Mouse (Mus musculus) adrenal gland, postnatal 4 days (tissue): Measurements from ENCODE around the gene Olfr457. TPM values are rescaled to one million over a fixed set of nuclear protein-coding genes. Genes with fewer than 3 reads are reported as not detected.
"Not testable (repeated sequence)": the region's sequence is repeated elsewhere in the genome, so short reads cannot be mapped to it uniquely, and the experiment has no call there.

Source experiments
- DNase-seq, 2 experiments: peaks; one replicate each; pipeline ENCODE4 v3.0.0; 2021 to 2022; ENCODE audit warnings: low spot score in 2 of 2, mixed read lengths in 2 of 2
- long read RNA-seq, 2 experiments: library from polyadenylated mRNA; stranded (forward); transcript quantifications; one replicate each; pipeline ENCODE4 v2.0.0; 2021
- total RNA-seq, 2 experiments: library from RNA; stranded (reverse); gene quantifications; 2 replicates each; pipeline ENCODE4 v1.2.3; 2021

The Olfr457 gene
- not detected for total RNA-seq
- long read RNA-seq, experiment 1 = 0 reads
- long read RNA-seq, experiment 2 = 0 reads

DNA sequence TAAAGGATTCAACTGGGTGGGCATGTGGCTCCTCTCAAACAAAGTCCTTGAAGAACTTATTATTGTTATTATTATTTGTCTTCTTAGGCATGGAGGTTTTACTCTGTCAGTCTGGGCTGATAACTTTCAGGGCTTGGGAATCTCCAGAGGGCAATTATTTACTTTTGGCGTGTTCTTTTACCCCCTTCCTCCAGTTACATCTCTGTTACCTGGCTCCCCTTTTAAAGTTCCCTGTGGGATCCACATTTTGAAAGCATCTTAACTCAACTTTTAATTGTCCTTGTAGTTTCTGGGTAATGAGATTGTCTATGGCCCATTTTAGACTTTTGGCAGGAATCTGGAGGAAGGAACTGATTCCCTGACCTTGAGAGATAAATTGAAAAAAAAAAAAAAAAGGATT lies at the start of gene Olfr457:
Olfr457 (minus strand) TSS at position 101 of the 400 bp plus-strand sequence.
- DNase-seq = no peak

DNA sequence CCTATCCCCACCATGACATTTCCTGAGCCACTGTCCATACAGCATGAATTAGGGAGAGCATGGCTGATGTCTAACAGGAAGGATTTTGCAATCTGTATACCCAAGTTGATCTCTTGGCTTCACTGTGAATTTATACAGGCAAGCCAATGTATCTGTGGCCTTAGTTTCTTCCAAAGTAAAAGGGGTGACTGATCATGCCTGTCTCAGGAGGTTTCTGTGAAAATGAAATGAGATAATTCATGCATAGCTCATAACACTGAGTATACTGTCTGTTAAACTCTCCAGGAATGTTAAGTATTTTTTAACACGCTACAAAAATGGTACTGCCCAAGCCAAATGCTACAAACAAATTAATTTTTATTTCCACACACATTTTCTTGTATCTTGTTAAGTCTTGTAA lies 37.3 kb upstream of the Olfr457 start:
- DNase-seq = no peak

DNA sequence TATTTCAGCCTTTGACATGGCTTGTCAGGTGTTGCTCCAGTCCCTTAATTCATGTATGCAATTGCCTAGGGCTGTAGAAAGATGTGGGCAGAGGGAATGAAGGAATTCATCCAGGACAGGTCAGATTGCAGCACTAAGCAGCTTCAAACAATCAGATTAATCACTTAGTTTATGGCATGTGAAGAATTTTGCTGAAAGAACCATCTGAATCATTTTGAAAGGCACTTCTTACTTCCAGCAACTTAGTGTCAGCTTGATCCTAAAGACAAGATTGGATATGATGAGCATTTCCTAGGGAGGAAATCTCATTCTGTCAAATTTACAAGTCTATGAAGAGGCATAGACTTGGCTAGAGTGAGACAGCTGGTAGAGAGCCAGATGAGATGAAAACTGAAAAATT lies 33.2 kb upstream of the Olfr457 start:
- DNase-seq = no peak

DNA sequence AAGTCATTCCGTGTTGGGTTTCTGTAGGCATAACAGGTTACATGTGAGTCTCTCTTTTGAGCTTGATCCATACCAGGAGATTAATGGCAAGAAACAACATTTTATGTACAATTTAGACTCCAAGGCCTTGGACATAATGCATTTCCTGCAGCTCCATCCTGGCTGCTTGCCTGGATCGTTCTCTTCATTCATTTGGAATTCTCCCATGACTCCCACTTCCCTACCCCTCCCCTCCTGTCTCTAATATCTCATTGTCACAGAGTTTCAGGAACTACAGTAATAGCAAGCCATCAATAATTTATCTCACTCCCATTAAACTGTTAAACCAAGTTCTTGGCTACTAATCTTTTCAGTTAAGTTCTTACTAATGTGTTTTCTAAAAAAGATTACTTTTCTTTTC lies 27.3 kb upstream of the Olfr457 start:
- no peak for DNase-seq

DNA sequence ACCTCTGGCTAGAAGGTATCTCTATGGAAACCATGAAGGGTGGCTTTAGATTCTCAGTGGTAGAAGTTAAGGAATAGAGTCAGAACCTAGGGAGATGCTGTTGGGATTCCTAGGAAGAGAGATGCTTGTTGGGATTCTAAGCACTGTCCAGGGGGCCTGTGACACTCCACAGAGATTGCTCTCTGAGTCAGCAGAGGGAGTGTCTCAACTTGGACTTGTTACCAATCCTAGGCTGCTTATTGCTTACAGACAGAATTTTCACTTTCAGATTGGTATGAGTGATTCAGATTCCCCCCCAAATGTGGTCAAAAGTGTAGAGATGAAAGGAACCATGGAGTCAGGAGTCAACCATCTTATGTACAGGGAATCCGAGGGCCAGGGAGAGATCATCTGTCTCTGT lies 13.6 kb upstream of the Olfr457 start:
- no peak for DNase-seq

GRCm38 (mm10) chr6:42487114-42487513 lies 11.0 kb upstream of the Olfr457 start, which contains the start of gene Olfr456:
Olfr456 (minus strand) TSS chr6:42487214.
- no peak for DNase-seq

DNA sequence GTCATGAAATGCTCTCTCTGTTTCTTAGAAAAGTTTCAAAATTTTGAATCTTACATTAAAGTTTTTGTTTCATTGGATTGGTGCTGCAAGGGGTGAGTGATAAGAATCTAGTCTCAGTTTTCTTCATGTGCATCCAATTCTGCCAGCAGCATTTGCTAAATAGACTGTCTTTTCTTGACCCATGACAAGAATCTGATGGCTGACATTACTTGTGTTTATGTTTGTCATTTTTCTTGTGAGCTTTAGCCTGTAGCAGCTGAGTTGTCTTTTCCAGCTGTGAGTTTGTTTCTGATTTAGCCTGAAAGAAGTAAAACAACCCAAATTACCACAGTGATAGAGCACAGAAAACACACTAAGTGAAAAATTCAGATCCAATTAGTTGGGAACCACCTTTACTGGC lies 8.5 kb upstream of the Olfr457 start:
- DNase-seq = no peak

GRCm38 (mm10) chr6:42471298-42471697 lies 4.8 kb downstream of the Olfr457 start:
- DNase-seq = not testable (repeated sequence)

DNA sequence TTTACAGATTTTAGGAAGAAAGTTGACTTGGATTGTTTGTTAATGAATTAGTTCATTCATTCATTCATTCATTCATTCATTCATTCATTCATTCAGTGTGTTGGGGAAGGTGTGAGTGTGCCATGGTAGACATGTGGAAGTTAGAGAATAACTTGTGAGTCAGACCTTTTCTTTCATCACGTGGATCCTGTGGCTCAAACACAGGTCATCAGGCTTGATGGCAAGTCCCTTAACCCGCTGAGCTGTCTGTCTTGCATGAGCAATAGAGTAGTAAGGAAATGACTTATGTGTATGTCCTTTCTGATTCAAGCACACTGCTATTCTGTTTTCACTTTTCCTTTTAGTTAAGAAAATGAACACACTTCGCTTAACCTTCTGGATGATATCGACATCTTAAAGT lies 5.6 kb downstream of the Olfr457 start:
- DNase-seq = no peak

DNA sequence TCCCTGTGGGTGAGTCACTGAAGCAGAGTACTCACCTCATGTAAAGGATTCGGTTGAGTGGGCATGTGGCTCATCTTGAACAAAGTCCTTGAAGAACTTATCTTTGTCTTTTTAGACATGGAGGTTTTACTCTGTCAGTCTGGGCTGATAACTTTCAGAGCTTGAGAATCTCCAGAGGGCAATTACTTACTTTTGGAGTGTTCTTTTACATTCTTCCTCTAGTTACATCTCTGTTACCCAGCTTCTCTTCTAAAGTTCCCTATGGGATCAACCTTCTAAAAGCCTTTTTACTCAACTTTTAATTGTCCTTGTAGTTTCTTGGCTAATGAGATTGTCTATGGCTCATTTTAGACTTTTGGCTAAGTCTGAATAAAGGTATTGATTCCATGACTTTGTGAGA lies 11.0 kb downstream of the Olfr457 start, which contains the start of gene Olfr458:
Olfr458 (minus strand) TSS at position 101 of the 400 bp plus-strand sequence.
- DNase-seq = no peak

GRCm38 (mm10) chr6:42447381-42447780 lies 28.8 kb downstream of the Olfr457 start:
- no peak for DNase-seq

- DNase-seq = no peak
These were observed 31.6 kb downstream of the Olfr457 start for GRCm38 (mm10) chr6:42444491-42444890.

DNA sequence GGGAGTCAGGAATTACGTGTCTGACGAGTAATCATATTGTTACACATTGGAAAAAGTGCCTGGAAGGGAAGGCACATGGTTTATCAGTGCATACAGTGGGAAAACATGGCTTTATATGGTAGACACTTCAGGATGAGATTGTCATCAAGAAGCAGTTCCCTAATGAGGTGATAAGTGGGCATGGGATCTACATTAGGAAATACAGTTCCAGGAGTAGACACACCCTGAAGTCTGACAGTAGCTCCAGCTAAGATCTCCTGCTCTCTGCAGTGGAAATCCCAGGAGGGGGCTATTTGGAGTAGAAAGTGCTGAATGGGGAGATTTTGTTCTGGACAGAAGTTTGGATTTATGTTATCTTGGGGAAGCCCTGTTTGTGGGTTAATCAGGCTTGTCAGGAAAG lies 34.7 kb downstream of the Olfr457 start:
- no peak for DNase-seq

- DNase-seq = no peak
These were observed 40.6 kb downstream of the Olfr457 start for GRCm38 (mm10) chr6:42435490-42435889.

GRCm38 (mm10) chr6:42434446-42434845 lies 41.7 kb downstream of the Olfr457 start, which contains the start of gene Tas2r126:
Tas2r126 (plus strand) TSS chr6:42434535.
- no peak for DNase-seq

DNA sequence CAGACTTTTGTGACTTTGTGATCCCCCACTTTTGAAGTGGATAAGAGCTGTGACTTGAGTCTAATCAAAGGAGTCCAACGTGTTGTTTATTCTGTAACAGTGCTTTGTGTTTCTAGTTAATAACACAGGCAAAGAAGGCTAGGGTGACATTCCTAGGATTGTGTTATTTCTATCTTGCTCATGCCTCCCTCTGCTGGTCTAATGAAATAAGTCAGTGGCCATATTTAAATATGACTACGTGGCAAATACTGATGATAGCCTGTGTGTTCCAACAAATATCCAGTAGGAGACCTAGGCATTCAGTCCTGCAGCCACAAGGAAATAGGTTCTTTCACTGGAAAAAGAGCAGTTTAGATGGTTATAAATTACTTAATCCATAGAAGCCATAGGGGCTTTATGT lies 42.6 kb downstream of the Olfr457 start:
- no peak for DNase-seq

DNA sequence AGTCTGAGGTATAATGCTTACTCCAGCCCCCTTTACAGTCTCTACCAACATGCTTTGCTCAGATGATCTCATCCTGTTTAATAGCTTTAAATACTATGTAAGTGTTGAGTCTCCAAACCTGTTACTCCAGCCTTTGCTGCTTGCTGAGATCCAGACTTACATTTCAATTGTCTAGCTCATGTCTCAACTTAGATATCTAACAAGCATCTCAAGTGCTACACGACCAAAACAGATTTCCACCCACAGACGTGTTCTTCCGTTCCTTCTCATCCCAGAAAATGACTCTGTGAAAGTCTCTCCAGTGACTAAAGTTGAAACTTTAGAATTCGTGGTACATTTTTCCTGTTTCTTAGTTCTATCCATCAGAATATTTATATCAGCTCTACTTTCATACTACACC lies 49.8 kb downstream of the Olfr457 start:
- DNase-seq = no peak

DNA sequence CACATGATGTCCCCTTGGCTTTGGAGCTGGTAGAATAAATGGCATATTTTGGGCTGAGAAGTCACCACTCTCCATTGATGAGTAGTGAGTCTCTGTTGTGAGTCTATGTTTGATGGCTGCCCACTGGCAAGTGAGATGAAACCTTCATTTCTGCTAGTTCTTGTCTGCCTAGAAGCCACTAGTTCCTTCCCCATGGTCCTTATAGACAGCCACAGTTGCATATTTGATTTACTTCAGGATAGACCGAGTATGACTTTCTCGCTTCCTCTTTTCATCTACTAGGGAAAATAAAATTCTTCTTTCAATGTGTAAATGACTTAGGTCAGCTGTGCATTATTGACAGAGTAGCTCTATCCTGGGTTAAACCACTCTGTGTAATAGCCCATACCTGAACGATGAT lies 51.7 kb downstream of the Olfr457 start:
- no peak for DNase-seq

DNA sequence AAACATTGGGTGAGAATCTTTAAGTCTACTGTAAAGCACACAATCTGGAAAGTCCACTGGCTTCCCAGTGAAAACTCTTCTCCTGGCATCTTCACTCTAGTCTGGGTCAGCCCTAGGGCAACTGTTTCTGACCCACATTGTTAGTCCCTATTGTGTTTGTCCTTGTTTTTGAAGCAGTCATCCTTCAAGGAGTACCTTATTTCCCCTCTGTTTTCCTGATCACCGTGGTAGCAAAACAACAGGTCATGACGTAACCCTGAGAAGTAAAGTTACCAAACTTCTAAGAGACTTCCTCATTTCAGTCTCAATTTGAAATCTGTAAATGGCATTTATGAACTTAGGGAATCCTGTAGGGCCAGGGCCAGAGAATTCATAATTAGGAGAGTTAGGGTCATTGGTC lies 54.7 kb downstream of the Olfr457 start:
- no peak for DNase-seq

DNA sequence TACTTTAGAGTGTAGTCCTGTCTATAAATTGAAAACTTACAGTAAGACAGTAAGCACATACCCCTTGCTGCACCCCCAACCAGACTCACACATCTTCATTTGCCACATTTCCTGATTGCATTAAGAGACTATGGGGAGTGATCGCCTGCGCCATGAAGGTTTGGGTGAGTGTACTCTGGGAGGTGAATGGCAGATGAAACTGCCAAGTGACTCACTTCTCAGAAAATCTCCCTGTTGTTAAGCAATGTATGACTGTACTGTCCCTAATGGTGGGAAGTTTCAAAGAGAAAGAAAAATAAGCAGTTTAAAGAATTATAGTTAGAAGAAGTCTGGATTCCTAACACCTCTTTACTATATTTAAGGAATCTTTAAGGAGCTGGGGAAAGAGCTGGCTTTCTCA lies 56.7 kb downstream of the Olfr457 start:
- DNase-seq = no peak
